Mouse (Mus musculus): ENCODE measurements around the gene Jarid2. TPM values are rescaled to one million over a fixed set of nuclear protein-coding genes. Genes with fewer than 3 reads are reported as not detected.

The Jarid2 gene
- polyA plus RNA-seq, 1 experiment from 2014 or later: 27.0 TPM

DNA sequence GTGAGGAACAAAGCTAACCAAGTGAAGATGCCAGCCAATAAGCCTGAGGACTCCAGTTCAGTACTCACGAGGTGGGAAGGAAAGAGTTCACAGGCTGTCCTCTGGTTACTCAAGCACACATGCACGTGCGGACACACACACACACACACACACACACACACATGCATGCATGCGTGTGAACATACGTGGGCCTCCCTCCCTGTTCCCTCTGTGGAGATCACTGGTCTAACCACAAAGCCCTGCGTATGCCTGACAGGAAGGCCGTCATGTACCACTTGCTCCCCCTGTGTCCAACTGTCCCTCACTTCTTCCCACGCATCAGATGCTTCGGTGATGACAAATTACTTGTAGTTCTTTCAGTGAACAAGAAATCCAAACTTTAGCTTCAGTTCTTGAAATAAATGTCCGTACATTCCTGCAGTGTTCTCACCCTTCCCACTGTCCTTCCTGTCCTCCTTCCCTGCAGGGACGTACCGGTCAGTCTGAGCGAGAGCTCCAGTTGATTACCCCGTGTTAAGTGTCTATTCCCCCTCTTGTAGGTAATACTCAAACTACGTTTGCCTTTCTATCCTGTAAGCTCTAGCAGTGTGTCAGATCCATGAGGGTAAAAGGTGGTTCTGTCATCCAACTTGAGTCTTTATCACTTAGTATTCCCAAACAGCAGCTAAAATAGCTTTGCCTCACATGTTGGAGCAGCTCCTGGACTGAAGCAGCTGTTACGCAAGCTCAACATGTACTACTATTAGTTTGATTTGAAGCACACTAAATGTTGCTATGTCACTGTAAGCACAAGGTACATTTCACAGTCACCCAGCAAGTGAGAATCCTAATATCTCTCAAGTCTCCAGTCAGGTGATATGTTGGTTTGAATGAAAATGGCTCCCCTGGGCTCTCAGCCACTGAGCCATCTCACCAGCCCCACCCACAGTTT lies 219.3 kb downstream of the Jarid2 start:
- no peaks in the 10 kb centered on the region for H3K27me3 ChIP-seq
- H3K27ac ChIP-seq (replicated peaks): no peak overlapping the region
- H3K9me3 ChIP-seq (replicated peaks): no peaks in the 10 kb centered on the region
- H3K4me1 ChIP-seq: peaks cover 17% of the 10 kb centered on the region
- H3K36me3 ChIP-seq: 0 out of 2 replicates have a peak, but pooled peaks cover 3% of the 10 kb centered on the region
- no peak overlapping the region for H3K4me3 ChIP-seq (replicated peaks)
- H3K9ac ChIP-seq: no peak overlapping the region
- WGBS: 85% methylated on average over 16 of the region's 16 CpGs
- no peak overlapping the region for H3K4me2 ChIP-seq (replicated peaks)
- ATAC-seq (ENCODE audit: insufficient number of reproducible peaks, low FRiP score, low TSS enrichment, low read depth): no peak

- H3K4me1 ChIP-seq: peaks cover 8% of the 10 kb centered on the region
- WGBS: 44% methylated on average over 10 of the region's 10 CpGs
- ATAC-seq (ENCODE audit: insufficient number of reproducible peaks, low FRiP score, low TSS enrichment, low read depth): no peak; the same call in 1 of the 2 replicates
- H3K27me3 ChIP-seq: no peaks in the 10 kb centered on the region
- no peaks in the 10 kb centered on the region for H3K9me3 ChIP-seq (replicated peaks)
- no peak overlapping the region for H3K4me2 ChIP-seq (replicated peaks)
- 0 out of 2 replicates have a peak, but pooled peaks cover 3% of the 10 kb centered on the region for H3K36me3 ChIP-seq
- H3K9ac ChIP-seq: no peak overlapping the region
- H3K27ac ChIP-seq (replicated peaks): no peak overlapping the region
- no peak overlapping the region for H3K4me3 ChIP-seq (replicated peaks)
Measured at GRCm38 (mm10) chr13:44952393-44953086, 223.3 kb downstream of the Jarid2 start.

GRCm38 (mm10) chr13:44953546-44954231 lies 224.4 kb downstream of the Jarid2 start:
- no peak for ATAC-seq (ENCODE audit: insufficient number of reproducible peaks, low FRiP score, low TSS enrichment, low read depth)
- no peak overlapping the region for H3K4me3 ChIP-seq (replicated peaks)
- no peaks in the 10 kb centered on the region for H3K9me3 ChIP-seq (replicated peaks)
- WGBS: 81% methylated on average over 8 of the region's 8 CpGs
- H3K4me2 ChIP-seq (replicated peaks): no peak overlapping the region
- no peak overlapping the region for H3K27ac ChIP-seq (replicated peaks)
- H3K36me3 ChIP-seq: 0 out of 2 replicates have a peak, but pooled peaks cover 3% of the 10 kb centered on the region
- no peaks in the 10 kb centered on the region for H3K27me3 ChIP-seq
- no peak overlapping the region for H3K9ac ChIP-seq
- peaks cover 6% of the 10 kb centered on the region; the same call in 1 of the 2 replicates for H3K4me1 ChIP-seq

DNA sequence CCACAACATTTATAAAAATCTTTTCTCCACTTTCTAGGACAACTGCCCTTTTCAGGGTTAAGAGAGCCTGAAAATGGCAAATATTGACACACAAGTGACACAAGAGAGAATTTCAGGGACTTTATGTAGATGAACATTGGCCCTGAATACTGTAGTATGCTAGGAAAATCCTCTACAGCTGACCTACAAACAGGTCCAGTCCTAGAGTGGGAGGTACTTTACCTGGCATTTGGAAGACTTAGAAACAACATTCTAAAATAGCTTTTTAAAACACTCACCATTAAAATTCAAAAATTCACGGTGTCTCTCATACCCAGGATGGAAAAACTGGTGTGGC lies 224.9 kb downstream of the Jarid2 start:
- no peak overlapping the region for H3K9ac ChIP-seq
- 0 out of 2 replicates have a peak, but pooled peaks cover 3% of the 10 kb centered on the region for H3K36me3 ChIP-seq
- no peaks in the 10 kb centered on the region for H3K27me3 ChIP-seq
- peaks cover 6% of the 10 kb centered on the region; the same call in 1 of the 2 replicates for H3K4me1 ChIP-seq
- no peaks in the 10 kb centered on the region for H3K9me3 ChIP-seq (replicated peaks)
- H3K4me3 ChIP-seq (replicated peaks): no peak overlapping the region
- WGBS: 98% methylated on average over 1 of the region's 1 CpGs
- H3K4me2 ChIP-seq (replicated peaks): no peak overlapping the region
- H3K27ac ChIP-seq (replicated peaks): no peak overlapping the region
- ATAC-seq (ENCODE audit: insufficient number of reproducible peaks, low FRiP score, low TSS enrichment, low read depth): no peak

DNA sequence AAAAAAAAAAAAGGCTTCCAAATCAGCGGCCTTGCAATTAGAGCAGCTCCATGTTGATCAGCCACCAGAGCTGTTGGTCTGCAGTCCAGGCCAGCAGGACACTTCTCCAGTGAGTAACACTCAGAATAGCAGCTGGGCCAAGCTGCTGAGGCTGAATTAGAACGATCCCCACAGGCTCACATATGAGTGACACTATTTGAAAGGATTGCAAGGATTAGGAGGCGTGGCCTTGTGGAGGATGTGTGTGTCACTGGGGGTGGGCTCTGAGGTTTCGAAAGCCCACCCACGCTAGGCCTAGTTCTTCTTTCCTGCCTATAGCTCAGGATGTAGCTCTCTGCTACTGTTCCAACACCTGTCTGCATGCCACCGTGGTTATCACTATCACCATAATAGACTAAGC lies 226.5 kb downstream of the Jarid2 start:
- Histone ChIP-seq H3K36me3 (0 out of 2 replicates have a peak, but pooled peaks cover 3% of the 10 kb centered on the region), H3K4me1 (peaks cover 6% of the 10 kb centered on the region; the same call in 1 of the 2 replicates), H3K9me3 (replicated peaks) (no peaks in the 10 kb centered on the region), H3K4me3 (replicated peaks) (no peak overlapping the region), H3K27me3 (no peaks in the 10 kb centered on the region), H3K4me2 (replicated peaks) (no peak overlapping the region), H3K27ac (replicated peaks) (no peak overlapping the region), H3K9ac (no peak overlapping the region)
- no peak for ATAC-seq (ENCODE audit: insufficient number of reproducible peaks, low FRiP score, low TSS enrichment, low read depth)
- 87% methylated on average over 6 of the region's 6 CpGs for WGBS

DNA sequence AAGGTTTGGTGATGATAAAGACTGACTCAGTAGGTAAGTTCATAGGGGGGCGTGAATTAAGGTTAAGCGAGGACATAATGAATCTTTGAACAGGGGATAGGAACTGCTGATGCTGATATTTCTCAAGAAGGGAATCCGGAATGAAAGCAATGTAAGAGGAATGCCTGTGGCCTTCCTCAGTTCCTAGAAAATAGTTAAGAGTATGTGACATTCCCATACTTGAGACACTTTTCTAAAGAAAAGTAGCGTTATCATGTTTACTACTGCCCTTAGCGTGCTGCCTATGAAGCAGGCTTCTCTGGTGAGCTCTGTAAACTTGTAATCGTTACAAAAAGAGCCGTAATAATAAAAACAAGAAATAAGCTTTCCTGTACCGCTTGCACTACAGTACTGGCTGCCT lies 227.8 kb downstream of the Jarid2 start:
- 80% methylated on average over 8 of the region's 8 CpGs for WGBS
- Histone ChIP-seq H3K36me3 (0 out of 2 replicates have a peak, but pooled peaks cover 3% of the 10 kb centered on the region), H3K4me1 (peaks cover 4% of the 10 kb centered on the region; the same call in 1 of the 2 replicates), H3K4me3 (replicated peaks) (no peak overlapping the region), H3K27me3 (no peaks in the 10 kb centered on the region), H3K4me2 (replicated peaks) (no peak overlapping the region), H3K9ac (no peak overlapping the region), H3K27ac (replicated peaks) (no peak overlapping the region), H3K9me3 (replicated peaks) (no peaks in the 10 kb centered on the region)
- no peak for ATAC-seq (ENCODE audit: insufficient number of reproducible peaks, low FRiP score, low TSS enrichment, low read depth)

GRCm38 (mm10) chr13:44960542-44961291 lies 231.4 kb downstream of the Jarid2 start:
- Histone ChIP-seq H3K9ac (no peak overlapping the region), H3K27me3 (no peaks in the 10 kb centered on the region), H3K4me2 (replicated peaks) (no peak overlapping the region), H3K4me1 (no peaks in the 10 kb centered on the region), H3K27ac (replicated peaks) (no peak overlapping the region), H3K36me3 (0 out of 2 replicates have a peak, but pooled peaks cover 8% of the 10 kb centered on the region), H3K9me3 (replicated peaks) (no peaks in the 10 kb centered on the region), H3K4me3 (replicated peaks) (no peak overlapping the region)
- no peak for ATAC-seq (ENCODE audit: insufficient number of reproducible peaks, low FRiP score, low TSS enrichment, low read depth)
- WGBS: 90% methylated on average over 5 of the region's 5 CpGs

Measured in embryonic facial prominence, embryonic 15.5 days (tissue).